Mouse (Mus musculus) urinary bladder, postnatal 14 days (tissue): ENCODE results near the gene Gabbr2.
"Not testable (repeated sequence)": the region's sequence is repeated elsewhere in the genome, so short reads cannot be mapped to it uniquely, and the experiment has no call there.

Source experiments
- DNase-seq: peaks from one replicate; pipeline ENCODE4 v3.0.0; 2021; ENCODE audit warnings: low spot score

Gene Gabbr2

GRCm38 (mm10) chr4:46650086-46650753 is 341.5 kb downstream of the Gabbr2 start, which contains the start of gene Tbc1d2:
Gene Tbc1d2 (minus strand): TSS chr4:46650209.
- DNase-seq = peak; percentile 95

- DNase-seq = peak; percentile 34
Observed at GRCm38 (mm10) chr4:46649161-46649560, 342.5 kb downstream of the Gabbr2 start.

GRCm38 (mm10) chr4:46643676-46644112 is 348.0 kb downstream of the Gabbr2 start:
- DNase-seq = no peak

- DNase-seq = peak; percentile 50
Observed at GRCm38 (mm10) chr4:46642924-46643675, 348.6 kb downstream of the Gabbr2 start.

- DNase-seq = no peak
Observed at GRCm38 (mm10) chr4:46641283-46641682, 350.4 kb downstream of the Gabbr2 start.

- DNase-seq = peak; percentile 75
Observed at GRCm38 (mm10) chr4:46639866-46640265, 351.8 kb downstream of the Gabbr2 start.

- DNase-seq = not testable (repeated sequence)
Observed at GRCm38 (mm10) chr4:46637250-46637649, 354.4 kb downstream of the Gabbr2 start.

- DNase-seq = no peak
Observed at GRCm38 (mm10) chr4:46635702-46636430, 355.8 kb downstream of the Gabbr2 start.

GRCm38 (mm10) chr4:46634881-46635280 is 356.8 kb downstream of the Gabbr2 start:
- no peak for DNase-seq

- peak; percentile 32 for DNase-seq
Observed at GRCm38 (mm10) chr4:46633565-46633964, 358.1 kb downstream of the Gabbr2 start.

- DNase-seq = no peak
Observed at GRCm38 (mm10) chr4:46632465-46632864, 359.2 kb downstream of the Gabbr2 start.

- peak; percentile 38 for DNase-seq
Observed at GRCm38 (mm10) chr4:46630390-46630789, 361.3 kb downstream of the Gabbr2 start.

GRCm38 (mm10) chr4:46628873-46629272 is 362.8 kb downstream of the Gabbr2 start:
- DNase-seq = no peak

- no peak for DNase-seq
Observed at GRCm38 (mm10) chr4:46628081-46628480, 363.6 kb downstream of the Gabbr2 start.

- DNase-seq = no peak
Observed at GRCm38 (mm10) chr4:46625101-46625500, 366.6 kb downstream of the Gabbr2 start.

- DNase-seq = no peak
Observed at GRCm38 (mm10) chr4:46623007-46623406, 368.7 kb downstream of the Gabbr2 start.

- DNase-seq = no peak
Observed at GRCm38 (mm10) chr4:46620946-46621345, 370.7 kb downstream of the Gabbr2 start.

GRCm38 (mm10) chr4:46620330-46620729 is 371.3 kb downstream of the Gabbr2 start:
- DNase-seq = peak; percentile 31

GRCm38 (mm10) chr4:46618196-46618817 is 373.4 kb downstream of the Gabbr2 start:
- DNase-seq = no peak

GRCm38 (mm10) chr4:46617408-46617807 is 374.3 kb downstream of the Gabbr2 start:
- DNase-seq = no peak

GRCm38 (mm10) chr4:46614641-46615040 is 377.0 kb downstream of the Gabbr2 start:
- no peak for DNase-seq

- no peak for DNase-seq
Observed at GRCm38 (mm10) chr4:46613618-46614017, 378.1 kb downstream of the Gabbr2 start.
